Mouse (Mus musculus) lung, embryonic 16.5 days (tissue): Measurements from ENCODE around the gene Mrm3. TPM values are rescaled to one million over a fixed set of nuclear protein-coding genes. Genes with fewer than 3 reads are reported as not detected.

ENCODE experiments used
- ATAC-seq: fragments of 200-750 bp; cut with Nextera tagmentation; 2 replicates; pipeline ENCODE4 v1.8.0; 2017; ENCODE audit warnings: low read depth, mild to moderate bottlenecking, moderate library complexity
- H3K27ac ChIP-seq: fragments of 300-500 bp; sonication (generic); 2 replicates; pipeline ENCODE4 v1.5.1; 2014; ENCODE audit warnings: mild to moderate bottlenecking, control low read depth, low read length
- H3K27me3 ChIP-seq: fragments of 300-500 bp; sonication (generic); 2 replicates; pipeline ENCODE4 v1.6.1; 2014; ENCODE audit warnings: low read depth, low read length, mixed read lengths; ENCODE audit not compliant: control insufficient read depth, insufficient read depth
- H3K36me3 ChIP-seq: fragments of 300-500 bp; sonication (generic); 2 replicates; pipeline ENCODE4 v1.6.1; 2014; ENCODE audit warnings: low read length; ENCODE audit not compliant: control insufficient read depth, insufficient read depth
- H3K4me1 ChIP-seq: fragments of 300-500 bp; sonication (generic); replicated peaks from 2 replicates; pipeline ENCODE4 v1.6.1; 2014; ENCODE audit warnings: low read length, mixed read lengths; ENCODE audit not compliant: control insufficient read depth, insufficient read depth
- H3K4me2 ChIP-seq: fragments of 300-500 bp; sonication (generic); 2 replicates; pipeline ENCODE4 v1.6.1; 2014; ENCODE audit warnings: low read depth, low read length, control low read depth
- H3K4me3 ChIP-seq: fragments of 300-500 bp; sonication (generic); 2 replicates; pipeline ENCODE4 v1.5.1; 2014; ENCODE audit warnings: mild to moderate bottlenecking, low read length, control low read depth
- H3K9ac ChIP-seq: fragments of 300-500 bp; sonication (generic); 2 replicates; pipeline ENCODE4 v1.6.1; 2014; ENCODE audit warnings: low read length, control low read depth
- H3K9me3 ChIP-seq: fragments of 300-500 bp; sonication (generic); 2 replicates; pipeline ENCODE4 v1.6.1; 2016; ENCODE audit warnings: low read length; ENCODE audit not compliant: control insufficient read depth
- WGBS: fragments of 180-500 bp; shearing (Covaris S2); extraction: QIAGEN DNeasy Blood & Tissue Kit; methylation state at CpG from one replicate; pipeline ENCODE4 v1.1.7; 2014; 5-methylcytosine and 5-hydroxymethylcytosine counted together
- polyA plus RNA-seq: library from polyadenylated mRNA; unstranded; fragments of >200 nt; fragmentation: Nextera tagmentation; extraction: Ambion mirVana; gene quantifications from 2 replicates; pipeline ENCODE4 v1.2.1, GENCODE M21; 2015

The Mrm3 gene
- polyA plus RNA-seq, 1 experiment from 2014 or later = 18.6 TPM

- Histone ChIP-seq H3K27me3 (no peaks in the 10 kb centered on the region), H3K27ac (no peak overlapping the region), H3K36me3 (no peaks in the 10 kb centered on the region), H3K4me2 (no peak overlapping the region), H3K9ac (no peak overlapping the region), H3K4me3 (no peak overlapping the region), H3K9me3 (no peaks in the 10 kb centered on the region), H3K4me1 (no peaks in the 10 kb centered on the region)
- no peak for ATAC-seq
- WGBS = 75% methylated on average over 10 of the region's 10 CpGs
Measured at GRCm38 (mm10) chr11:76260208-76261050, 16.9 kb downstream of the Mrm3 start.

- Histone ChIP-seq H3K9me3 (no peaks in the 10 kb centered on the region), H3K27me3 (no peaks in the 10 kb centered on the region), H3K4me3 (no peak overlapping the region), H3K36me3 (no peaks in the 10 kb centered on the region), H3K9ac (no peak overlapping the region), H3K4me2 (no peak overlapping the region), H3K27ac (no peak overlapping the region), H3K4me1 (no peaks in the 10 kb centered on the region)
- 63% methylated on average over 12 of the region's 12 CpGs for WGBS
- no peak for ATAC-seq
Measured at GRCm38 (mm10) chr11:76261224-76261623, 17.7 kb downstream of the Mrm3 start.

GRCm38 (mm10) chr11:76262611-76263351, 19.3 kb downstream of the Mrm3 start:
- H3K36me3 ChIP-seq = no peaks in the 10 kb centered on the region
- H3K27me3 ChIP-seq = no peaks in the 10 kb centered on the region
- H3K4me2 ChIP-seq = no peak overlapping the region
- no peak overlapping the region for H3K4me3 ChIP-seq
- no peaks in the 10 kb centered on the region for H3K4me1 ChIP-seq
- WGBS = 24% methylated on average over 19 of the region's 19 CpGs
- H3K27ac ChIP-seq = no peak overlapping the region
- no peaks in the 10 kb centered on the region for H3K9me3 ChIP-seq
- no peak for ATAC-seq
- no peak overlapping the region for H3K9ac ChIP-seq

- Histone ChIP-seq H3K9me3 (no peaks in the 10 kb centered on the region), H3K27me3 (no peaks in the 10 kb centered on the region), H3K4me2 (no peak overlapping the region), H3K27ac (no peak overlapping the region), H3K9ac (no peak overlapping the region), H3K4me1 (no peaks in the 10 kb centered on the region), H3K36me3 (no peaks in the 10 kb centered on the region), H3K4me3 (no peak overlapping the region)
- WGBS = 59% methylated on average over 7 of the region's 7 CpGs
- no peak for ATAC-seq
Measured at GRCm38 (mm10) chr11:76267550-76267949, 24.0 kb downstream of the Mrm3 start.

GRCm38 (mm10) chr11:76268001-76268459, 24.5 kb downstream of the Mrm3 start:
- Histone ChIP-seq H3K9ac (no peak overlapping the region), H3K4me1 (no peaks in the 10 kb centered on the region), H3K27me3 (no peaks in the 10 kb centered on the region), H3K4me3 (no peak overlapping the region), H3K9me3 (no peaks in the 10 kb centered on the region), H3K36me3 (no peaks in the 10 kb centered on the region), H3K27ac (no peak overlapping the region), H3K4me2 (no peak overlapping the region)
- 56% methylated on average over 5 of the region's 5 CpGs for WGBS
- ATAC-seq = no peak

GRCm38 (mm10) chr11:76268521-76269065, 25.1 kb downstream of the Mrm3 start:
- no peak overlapping the region for H3K4me3 ChIP-seq
- no peak overlapping the region for H3K4me2 ChIP-seq
- no peaks in the 10 kb centered on the region for H3K36me3 ChIP-seq
- no peaks in the 10 kb centered on the region for H3K9me3 ChIP-seq
- no peaks in the 10 kb centered on the region for H3K4me1 ChIP-seq
- 67% methylated on average over 6 of the region's 6 CpGs for WGBS
- H3K27ac ChIP-seq = no peak overlapping the region
- H3K27me3 ChIP-seq = no peaks in the 10 kb centered on the region
- H3K9ac ChIP-seq = no peak overlapping the region
- ATAC-seq = no peak

- no peaks in the 10 kb centered on the region for H3K36me3 ChIP-seq
- 73% methylated on average over 4 of the region's 4 CpGs for WGBS
- no peaks in the 10 kb centered on the region for H3K27me3 ChIP-seq
- H3K9ac ChIP-seq = no peak overlapping the region
- ATAC-seq = no peak
- no peak overlapping the region for H3K4me2 ChIP-seq
- H3K9me3 ChIP-seq = no peaks in the 10 kb centered on the region
- no peak overlapping the region for H3K27ac ChIP-seq
- H3K4me1 ChIP-seq = no peaks in the 10 kb centered on the region
- no peak overlapping the region for H3K4me3 ChIP-seq
Measured at GRCm38 (mm10) chr11:76272440-76272839, 28.9 kb downstream of the Mrm3 start.

GRCm38 (mm10) chr11:76278960-76279852, 35.7 kb downstream of the Mrm3 start:
- no peak for ATAC-seq
- no peak overlapping the region for H3K4me3 ChIP-seq
- H3K4me1 ChIP-seq = no peaks in the 10 kb centered on the region; the same call in 1 of the 2 replicates
- 48% methylated on average over 14 of the region's 14 CpGs for WGBS
- no peak overlapping the region for H3K4me2 ChIP-seq
- H3K9me3 ChIP-seq = peaks cover 4% of the 10 kb centered on the region; the same call in 1 of the 2 replicates
- no peak overlapping the region for H3K9ac ChIP-seq
- no peaks in the 10 kb centered on the region for H3K27me3 ChIP-seq
- no peaks in the 10 kb centered on the region for H3K36me3 ChIP-seq
- H3K27ac ChIP-seq = no peak overlapping the region
